Mouse (Mus musculus) forebrain, embryonic 14.5 days (tissue): Measurements from ENCODE around the gene Samd13. TPM values are rescaled to one million over a fixed set of nuclear protein-coding genes. Genes with fewer than 3 reads are reported as not detected.

Experiments used
- ATAC-seq: fragments of 200-750 bp; cut with Nextera tagmentation; 2 replicates; pipeline ENCODE4 v1.8.0; 2017; ENCODE audit warnings: mild to moderate bottlenecking, moderate library complexity
- DNase-seq: peaks from one replicate; pipeline ENCODE4 v3.0.0-alpha.2; 2015; ENCODE audit warnings: low spot score
- H3K27ac ChIP-seq: fragments of 300-500 bp; sonication (generic); 2 replicates; pipeline ENCODE4 v1.5.1; 2014; ENCODE audit warnings: low read depth, mild to moderate bottlenecking, control low read depth, low read length, moderate library complexity
- H3K27me3 ChIP-seq: fragments of 300-500 bp; sonication (generic); replicated peaks from 2 replicates; pipeline ENCODE4 v1.6.1; 2014; ENCODE audit warnings: low read length, control low read depth, mixed read lengths; ENCODE audit not compliant: control insufficient read depth, insufficient read depth
- H3K36me3 ChIP-seq: fragments of 300-500 bp; sonication (generic); 2 replicates; pipeline ENCODE4 v1.6.1; 2014; ENCODE audit warnings: low read length, control low read depth; ENCODE audit not compliant: control insufficient read depth, insufficient read depth
- H3K4me1 ChIP-seq: fragments of 300-500 bp; sonication (generic); 2 replicates; pipeline ENCODE4 v1.6.1; 2014; ENCODE audit warnings: antibody characterized with exemption, low read length, control low read depth; ENCODE audit not compliant: control insufficient read depth, insufficient read depth
- H3K4me2 ChIP-seq: fragments of 300-500 bp; sonication (generic); 2 replicates; pipeline ENCODE4 v1.6.1; 2014; ENCODE audit warnings: mild to moderate bottlenecking, control low read depth, low read length
- H3K4me3 ChIP-seq: fragments of 300-500 bp; sonication (generic); 2 replicates; pipeline ENCODE4 v1.5.1; 2014; ENCODE audit warnings: low read depth, low read length, control low read depth
- H3K9ac ChIP-seq: fragments of 300-500 bp; sonication (generic); 2 replicates; pipeline ENCODE4 v1.6.1; 2014; ENCODE audit warnings: mild to moderate bottlenecking, low read length, control low read depth, moderate library complexity
- H3K9me3 ChIP-seq: fragments of 300-500 bp; sonication (generic); replicated peaks from 2 replicates; pipeline ENCODE4 v1.6.1; 2016; ENCODE audit warnings: low read length, control low read depth, mixed read lengths; ENCODE audit not compliant: control insufficient read depth
- WGBS: fragments of 180-500 bp; shearing (Covaris S2); extraction: QIAGEN DNeasy Blood & Tissue Kit; methylation state at CpG from one replicate; pipeline ENCODE4 v1.1.7; 2014; 5-methylcytosine and 5-hydroxymethylcytosine counted together
- polyA plus RNA-seq: library from polyadenylated mRNA; unstranded; fragments of >200 nt; fragmentation: Nextera tagmentation; extraction: Ambion mirVana; gene quantifications from 2 replicates; pipeline ENCODE4 v1.2.1, GENCODE M21; 2014

Gene Samd13
- polyA plus RNA-seq, 1 experiment from 2014 or later, result 0.30 TPM

DNA sequence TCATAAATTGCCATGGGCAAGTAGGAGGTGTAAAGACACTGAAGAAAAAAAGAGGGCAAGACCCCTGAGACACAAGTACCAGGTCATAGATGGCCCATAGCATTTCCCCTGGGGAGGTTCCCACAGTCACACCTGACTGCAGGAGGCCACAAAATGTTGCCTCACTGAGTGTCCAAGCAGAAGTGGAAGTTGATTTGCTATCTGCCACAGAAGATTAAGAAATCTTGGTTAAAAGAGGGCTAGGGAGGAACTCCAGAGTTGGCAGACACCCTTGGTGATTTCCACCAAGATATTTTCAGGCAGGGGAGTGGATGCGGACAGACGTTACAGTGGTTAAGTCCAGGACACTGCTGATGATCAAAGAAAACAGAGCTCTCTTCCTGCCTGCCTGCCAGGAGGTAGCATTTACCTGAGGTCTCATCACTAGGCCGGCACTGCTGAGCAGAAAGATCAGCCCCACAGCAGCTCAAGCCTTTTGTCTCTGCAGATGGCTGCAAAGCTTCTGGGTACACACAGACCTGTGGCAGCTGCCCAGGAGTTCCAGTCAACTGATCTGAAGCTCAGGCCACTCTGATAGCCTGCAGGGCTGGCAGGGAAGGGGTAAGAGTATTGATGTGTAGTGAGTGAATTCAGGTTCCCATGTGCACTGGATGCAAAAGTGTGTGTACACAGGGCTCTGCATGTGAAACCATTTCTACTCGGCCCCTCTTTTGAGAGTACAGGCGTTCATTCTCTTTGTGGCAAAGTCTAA, 68.7 kb downstream of the Samd13 start:
- Histone ChIP-seq H3K4me3 (no peak overlapping the region), H3K9me3 (no peaks in the 10 kb centered on the region), H3K27ac (no peak overlapping the region), H3K9ac (no peak overlapping the region), H3K27me3 (no peaks in the 10 kb centered on the region), H3K36me3 (no peaks in the 10 kb centered on the region), H3K4me1 (no peaks in the 10 kb centered on the region), H3K4me2 (no peak overlapping the region)
- WGBS, result 74% methylated on average over 5 of the region's 5 CpGs
- no peak for ATAC-seq
- no peak for DNase-seq

DNA sequence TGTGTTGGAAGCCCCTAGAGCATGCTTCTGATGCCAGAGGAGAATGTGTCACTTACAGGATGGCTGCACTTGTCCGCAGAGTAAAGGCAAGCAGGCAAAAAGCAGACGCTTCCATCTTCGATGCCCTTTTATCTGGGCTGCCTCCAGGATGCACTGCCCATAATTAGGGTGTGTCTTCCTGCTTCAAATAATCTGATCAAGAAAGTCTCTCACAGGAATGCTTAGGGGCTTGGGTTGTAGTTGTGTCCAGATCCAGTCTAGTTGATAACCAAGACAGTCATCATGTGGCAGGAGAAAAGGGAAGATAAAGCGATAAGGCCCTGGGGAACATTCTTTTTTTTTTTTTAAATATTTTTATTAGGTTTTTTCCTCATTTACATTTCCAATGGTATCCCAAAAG, 69.9 kb downstream of the Samd13 start, which contains the start of gene Dnase2b:
Gene Dnase2b (minus strand): TSS at position 101 of the 400 bp plus-strand sequence.
- Histone ChIP-seq H3K4me2 (no peak within 1 kb of the TSS), H3K36me3 (no peaks in the 10 kb centered on the region), H3K4me3 (no peak within 1 kb of the TSS), H3K27me3 (no peaks in the 10 kb centered on the region), H3K9me3 (no peaks in the 10 kb centered on the region), H3K4me1 (no peaks in the 10 kb centered on the region), H3K9ac (no peak within 1 kb of the TSS), H3K27ac (no peak within 1 kb of the TSS)
- 95% methylated on average over 4 of the region's 4 CpGs for WGBS
- ATAC-seq (no peak), DNase-seq (no peak)

DNA sequence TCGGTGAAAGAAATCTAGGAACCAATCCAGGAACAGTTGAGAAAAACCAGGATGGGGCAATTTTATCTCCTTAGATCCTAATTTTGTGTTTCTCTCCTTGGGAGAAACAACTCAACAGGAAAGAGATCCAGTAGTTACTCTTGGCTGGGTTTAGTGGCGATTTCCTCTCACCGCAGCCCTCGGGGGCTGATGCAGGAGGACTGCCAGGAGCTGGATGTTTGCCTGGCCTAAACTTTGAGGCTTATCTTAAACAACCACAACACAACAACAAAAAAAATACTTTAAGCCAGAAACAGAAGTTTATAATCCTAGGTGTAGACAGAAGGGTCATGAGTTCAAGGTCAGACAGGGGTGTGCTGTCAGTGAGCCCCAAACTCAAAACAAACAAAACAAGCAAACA, 73.6 kb downstream of the Samd13 start:
- ATAC-seq, result no peak

DNA sequence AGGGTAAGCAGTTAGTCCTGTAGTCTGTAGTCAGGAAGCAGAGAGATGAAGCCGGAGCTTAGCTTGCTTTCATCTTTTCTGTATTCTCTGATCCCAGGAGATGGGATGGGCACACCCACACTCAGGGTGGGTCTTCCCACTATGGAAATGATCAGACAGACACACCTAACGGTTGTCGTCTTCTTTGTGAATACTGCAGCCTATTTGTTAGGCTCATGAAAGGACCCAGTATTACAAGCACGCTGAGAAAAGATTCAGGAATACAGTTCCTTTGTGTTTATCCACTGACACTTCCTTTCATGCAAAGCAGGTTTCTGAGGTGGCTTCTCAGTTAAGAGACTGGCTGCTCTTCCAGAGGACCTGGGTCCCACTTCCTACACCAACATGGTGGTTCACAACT, 74.1 kb downstream of the Samd13 start:
- no peak for ATAC-seq
- H3K4me2 ChIP-seq, result no peak overlapping the region
- WGBS, result 70% methylated on average over 4 of the region's 4 CpGs

More for the DNA sequence above, 73.6 kb downstream of the Samd13 start:
- Histone ChIP-seq H3K27me3 (no peaks in the 10 kb centered on the region), H3K4me2 (no peak overlapping the region), H3K27ac (no peak overlapping the region), H3K36me3 (no peaks in the 10 kb centered on the region), H3K4me1 (peaks cover 3% of the 10 kb centered on the region; the same call in 1 of the 2 replicates), H3K9me3 (no peaks in the 10 kb centered on the region), H3K4me3 (no peak overlapping the region), H3K9ac (no peak overlapping the region)
- no peak for DNase-seq
- WGBS, result 92% methylated on average over 4 of the region's 4 CpGs

DNA sequence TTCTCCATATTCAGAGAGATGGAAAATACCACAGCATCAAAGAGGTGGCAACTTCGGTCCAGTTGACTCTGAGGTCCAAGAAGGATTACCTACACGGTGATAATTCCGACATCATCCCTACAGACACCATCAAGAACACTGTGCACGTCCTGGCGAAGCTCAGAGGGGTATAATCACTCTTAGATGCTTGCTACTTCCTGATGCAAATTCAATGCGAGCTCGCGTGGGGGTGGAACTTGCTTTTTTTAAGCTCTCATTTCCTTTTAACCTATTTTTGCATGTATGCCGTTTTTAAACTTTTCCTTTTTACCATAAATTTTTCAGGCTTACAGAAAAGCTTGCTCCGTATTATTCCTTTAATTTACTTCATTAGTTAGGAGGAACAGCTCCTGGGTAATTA, 75.1 kb downstream of the Samd13 start:
- no peak for DNase-seq

More for the DNA sequence above, 74.1 kb downstream of the Samd13 start:
- Histone ChIP-seq H3K4me1 (peaks cover 3% of the 10 kb centered on the region; the same call in 1 of the 2 replicates), H3K9me3 (no peaks in the 10 kb centered on the region), H3K27me3 (no peaks in the 10 kb centered on the region), H3K36me3 (no peaks in the 10 kb centered on the region), H3K27ac (no peak overlapping the region), H3K4me3 (no peak overlapping the region), H3K9ac (no peak overlapping the region)
- no peak for DNase-seq

DNA sequence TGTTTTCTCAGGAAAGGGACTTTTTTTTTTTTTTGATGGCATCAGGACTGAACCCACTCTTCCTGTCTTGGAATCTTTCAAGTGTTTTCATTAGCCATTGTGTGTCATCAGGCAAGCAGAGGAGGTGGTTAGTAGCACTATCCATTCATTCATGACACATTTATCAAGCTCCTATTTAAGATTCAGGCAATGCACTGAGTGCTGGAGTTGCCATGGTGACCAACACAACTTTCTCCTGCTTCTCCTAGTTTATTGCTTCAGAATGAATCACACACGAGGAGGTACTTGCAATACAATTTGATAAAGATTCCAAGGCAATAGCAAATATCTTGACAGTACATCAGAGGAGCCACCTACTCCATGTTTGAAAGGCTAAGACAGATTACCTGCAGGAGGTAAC, 78.0 kb downstream of the Samd13 start:
- no peaks in the 10 kb centered on the region for H3K27me3 ChIP-seq
- H3K9ac ChIP-seq, result no peak overlapping the region
- no peak overlapping the region for H3K4me2 ChIP-seq
- ATAC-seq (peak; percentile 44; the same call in 1 of the 2 replicates), DNase-seq (peak; percentile 66)
- peaks cover 3% of the 10 kb centered on the region; the same call in 1 of the 2 replicates for H3K4me1 ChIP-seq
- no peaks in the 10 kb centered on the region for H3K36me3 ChIP-seq
- H3K9me3 ChIP-seq, result no peaks in the 10 kb centered on the region
- no peak overlapping the region for H3K4me3 ChIP-seq
- no peak overlapping the region; the same call in 1 of the 2 replicates for H3K27ac ChIP-seq
- 13% methylated on average over 1 of the region's 1 CpGs for WGBS

More for the DNA sequence above, 75.1 kb downstream of the Samd13 start:
- Histone ChIP-seq H3K27ac (no peak overlapping the region), H3K9me3 (no peaks in the 10 kb centered on the region), H3K4me1 (peaks cover 3% of the 10 kb centered on the region; the same call in 1 of the 2 replicates), H3K36me3 (no peaks in the 10 kb centered on the region), H3K9ac (no peak overlapping the region), H3K27me3 (no peaks in the 10 kb centered on the region), H3K4me3 (no peak overlapping the region), H3K4me2 (no peak overlapping the region)
- ATAC-seq, result no peak
- 78% methylated on average over 10 of the region's 10 CpGs for WGBS

DNA sequence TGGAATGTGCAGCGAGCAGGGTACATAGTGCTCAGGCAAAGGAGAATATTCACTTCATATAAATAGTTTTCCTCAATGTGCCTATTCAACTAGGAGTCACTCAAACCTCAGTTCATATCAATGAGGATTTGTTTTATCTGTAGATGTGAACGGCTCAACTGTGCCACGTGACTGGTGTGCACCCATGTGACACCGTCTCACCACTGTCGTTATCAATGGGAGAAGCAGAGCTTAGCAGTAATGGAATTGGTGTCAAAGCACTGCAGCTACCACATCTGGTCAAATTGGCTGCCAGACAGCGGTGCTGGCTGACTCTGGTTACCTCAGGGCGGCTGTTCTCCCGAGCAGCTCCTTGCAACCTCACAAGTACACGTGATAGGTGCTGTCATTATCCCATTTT, 80.7 kb downstream of the Samd13 start:
- no peaks in the 10 kb centered on the region for H3K36me3 ChIP-seq
- no peaks in the 10 kb centered on the region for H3K27me3 ChIP-seq
- WGBS, result 86% methylated on average over 9 of the region's 9 CpGs
- H3K4me2 ChIP-seq, result no peak overlapping the region
- no peak overlapping the region for H3K9ac ChIP-seq
- ATAC-seq, result no peak
- no peaks in the 10 kb centered on the region for H3K9me3 ChIP-seq
- no peak overlapping the region for H3K27ac ChIP-seq
- DNase-seq, result no peak
- no peak overlapping the region for H3K4me3 ChIP-seq
- peaks cover 3% of the 10 kb centered on the region; the same call in 1 of the 2 replicates for H3K4me1 ChIP-seq

DNA sequence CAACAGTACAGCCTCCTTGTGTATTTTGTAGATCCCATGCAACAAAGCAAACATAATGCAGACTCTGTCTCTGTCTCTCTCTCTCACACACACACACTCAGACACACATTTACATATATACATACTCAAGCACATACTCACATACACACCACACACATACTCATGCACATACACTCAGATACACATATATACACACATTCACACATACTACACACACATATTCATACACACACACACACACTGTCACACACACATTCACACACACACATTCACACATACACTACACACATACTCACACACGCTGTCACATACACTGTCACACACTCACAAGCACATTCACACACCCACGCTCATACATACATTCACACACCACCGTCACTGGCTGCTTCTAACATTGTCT, 82.9 kb downstream of the Samd13 start:
- Histone ChIP-seq H3K4me3 (no peak overlapping the region), H3K27ac (no peak overlapping the region), H3K9ac (no peak overlapping the region), H3K27me3 (no peaks in the 10 kb centered on the region), H3K4me1 (peaks cover 2% of the 10 kb centered on the region; the same call in 1 of the 2 replicates), H3K36me3 (no peaks in the 10 kb centered on the region), H3K9me3 (no peaks in the 10 kb centered on the region), H3K4me2 (no peak overlapping the region)
- DNase-seq, result no peak
- ATAC-seq, result no peak
- 89% methylated on average over 3 of the region's 3 CpGs for WGBS

DNA sequence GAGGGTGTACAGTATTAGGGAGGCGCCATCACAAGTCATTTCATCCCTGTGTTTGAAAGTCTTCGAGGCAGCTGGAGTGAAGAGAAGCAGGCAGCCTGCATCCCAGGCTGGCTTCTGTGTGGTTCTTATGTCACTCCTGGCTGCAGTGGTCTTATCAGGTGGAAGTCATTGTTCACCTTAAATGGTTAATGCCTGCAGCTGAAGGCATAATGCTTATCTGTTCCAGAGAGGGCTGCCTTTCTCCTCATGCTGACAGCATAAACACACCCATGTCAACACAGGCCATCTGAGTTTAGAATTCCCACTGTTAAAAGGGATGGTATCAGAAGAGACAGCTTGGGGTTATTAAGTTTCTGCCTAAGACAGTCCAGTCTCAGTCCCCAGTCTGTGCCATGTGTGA, 84.2 kb downstream of the Samd13 start:
- no peak overlapping the region for H3K4me2 ChIP-seq
- WGBS, result 83% methylated on average over 2 of the region's 2 CpGs
- no peak for DNase-seq

More for the DNA sequence above, 84.2 kb downstream of the Samd13 start:
- Histone ChIP-seq H3K9me3 (no peaks in the 10 kb centered on the region), H3K36me3 (no peaks in the 10 kb centered on the region), H3K27ac (no peak overlapping the region), H3K27me3 (no peaks in the 10 kb centered on the region), H3K4me1 (no peaks in the 10 kb centered on the region), H3K4me3 (no peak overlapping the region), H3K9ac (no peak overlapping the region)
- no peak for ATAC-seq
